Mouse (Mus musculus): ENCODE measurements around the gene Hrh2. TPM values are rescaled to one million over a fixed set of nuclear protein-coding genes. Genes with fewer than 3 reads are reported as not detected.

Hrh2 gene
- polyA plus RNA-seq, 1 experiment from 2014 or later: not detected

DNA sequence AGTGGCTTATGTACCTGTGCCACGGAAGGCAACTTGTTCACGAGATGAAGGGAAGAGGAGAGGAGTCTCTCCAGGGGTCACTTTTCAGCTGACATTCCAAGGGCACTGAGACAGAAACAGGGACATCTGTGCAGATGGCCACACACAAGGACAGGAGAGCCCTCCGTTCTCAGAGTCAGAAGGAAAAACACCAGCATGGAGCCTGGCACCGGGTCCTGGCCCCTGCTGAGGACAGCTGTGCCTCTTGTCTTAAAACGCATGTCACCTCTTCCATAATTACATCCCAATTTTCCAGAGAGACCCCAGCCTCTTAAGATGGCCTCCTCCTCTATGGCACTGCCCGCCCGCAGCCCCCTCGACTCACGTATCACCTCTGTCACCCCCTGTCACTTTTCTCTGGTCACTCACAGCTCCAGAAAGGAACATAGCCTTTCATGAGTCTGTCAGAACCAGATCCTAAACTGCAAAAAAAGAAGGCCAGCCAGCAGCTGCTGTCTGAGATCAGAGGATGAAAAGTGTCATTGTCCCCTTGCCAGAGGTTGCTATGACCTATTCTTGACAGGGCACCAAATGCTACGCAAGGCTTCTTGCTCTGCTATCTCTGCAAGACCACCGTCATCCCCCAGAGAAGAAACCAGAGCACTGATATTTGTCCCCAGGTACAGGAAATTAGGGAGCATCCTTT is 59.8 kb downstream of the Hrh2 start:
- Histone ChIP-seq H3K9me3 (ENCODE audit: control insufficient read depth, low read length) (no peaks in the 10 kb centered on the region), H3K4me3 (ENCODE audit: low read depth, low read length) (no peak overlapping the region), H3K9ac (ENCODE audit: low read length) (no peak overlapping the region), H3K36me3 (ENCODE audit: control insufficient read depth, insufficient read depth, low read length) (no peaks in the 10 kb centered on the region), H3K27me3 (ENCODE audit: control insufficient read depth, insufficient read depth, low read length) (no peaks in the 10 kb centered on the region), H3K4me1 (ENCODE audit: control insufficient read depth, insufficient read depth, low read length) (peaks cover 5% of the 10 kb centered on the region; the same call in 1 of the 2 replicates), H3K4me2 (ENCODE audit: low read depth) (no peak overlapping the region), H3K27ac (ENCODE audit: low read depth, low read length) (no peak overlapping the region)
- 72% methylated on average over 11 of the region's 11 CpGs for WGBS
- DNase-seq (ENCODE audit: low spot score): no peak
- no peak for ATAC-seq (ENCODE audit: insufficient read depth, low FRiP score, low TSS enrichment)

DNA sequence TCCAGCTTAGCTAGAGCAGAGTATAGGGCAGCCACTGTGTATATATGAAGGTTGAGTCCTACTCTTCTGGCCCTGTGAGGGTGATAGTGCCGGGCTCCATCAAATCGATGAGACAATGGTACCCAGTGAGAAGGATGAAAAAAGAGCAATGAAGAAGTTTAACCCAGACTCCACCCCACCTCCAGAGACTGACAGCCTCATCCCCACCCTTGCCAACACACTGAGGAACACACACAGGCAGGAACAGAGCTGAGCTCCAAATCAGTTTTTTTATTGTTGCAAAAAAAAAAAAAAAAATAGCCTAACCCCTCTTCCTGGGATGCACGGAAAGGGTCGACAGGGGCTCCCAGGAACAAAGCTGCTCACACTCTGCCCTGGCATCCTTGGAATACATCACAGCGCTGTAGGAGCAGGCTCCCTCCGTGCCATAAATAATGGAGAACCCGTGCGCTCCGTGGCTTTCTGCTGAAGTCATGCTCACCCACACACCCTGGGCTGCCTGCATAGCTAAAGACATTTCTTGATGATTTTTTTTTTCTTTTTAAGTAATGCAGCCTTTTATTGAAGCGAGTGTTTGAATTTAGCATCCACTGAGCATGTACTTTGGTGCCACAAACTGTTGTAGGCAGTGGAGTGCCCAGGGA is 65.8 kb downstream of the Hrh2 start:
- DNase-seq (ENCODE audit: low spot score) (no peak), ATAC-seq (ENCODE audit: insufficient read depth, low FRiP score, low TSS enrichment) (no peak)
- Histone ChIP-seq H3K27me3 (ENCODE audit: control insufficient read depth, insufficient read depth, low read length) (no peaks in the 10 kb centered on the region), H3K27ac (ENCODE audit: low read depth, low read length) (no peak overlapping the region), H3K9me3 (ENCODE audit: control insufficient read depth, low read length) (no peaks in the 10 kb centered on the region), H3K4me2 (ENCODE audit: low read depth) (no peak overlapping the region), H3K36me3 (ENCODE audit: control insufficient read depth, insufficient read depth, low read length) (no peaks in the 10 kb centered on the region), H3K9ac (ENCODE audit: low read length) (no peak overlapping the region), H3K4me1 (ENCODE audit: control insufficient read depth, insufficient read depth, low read length) (no peaks in the 10 kb centered on the region), H3K4me3 (ENCODE audit: low read depth, low read length) (no peak overlapping the region)
- 13% methylated on average over 10 of the region's 10 CpGs for WGBS

DNA sequence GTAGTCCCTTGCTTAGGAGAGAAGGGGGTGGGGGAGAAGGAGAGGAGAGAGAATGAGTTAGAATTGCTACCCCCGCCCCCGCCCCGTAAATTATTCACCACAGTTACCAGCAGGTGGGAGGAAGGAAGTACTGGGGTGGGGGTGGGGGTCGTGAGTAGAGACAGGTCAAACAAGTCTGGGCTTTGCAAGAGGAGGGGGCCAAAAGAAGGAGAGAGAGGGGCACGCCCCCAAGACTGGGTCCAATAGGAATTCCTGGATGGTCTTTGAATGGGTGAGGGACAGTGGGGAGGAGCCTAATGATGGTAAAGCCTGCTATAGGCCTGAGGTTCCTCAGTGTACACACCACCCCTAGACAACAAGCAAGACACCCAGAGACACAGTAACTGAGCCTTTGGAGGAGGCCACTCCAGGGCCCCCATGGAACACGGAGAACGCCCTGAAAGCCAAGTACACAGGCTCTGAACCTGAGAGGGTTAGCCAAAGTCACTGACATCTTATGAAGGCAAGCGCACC is 66.4 kb downstream of the Hrh2 start:
- Histone ChIP-seq H3K4me3 (ENCODE audit: low read depth, low read length) (no peak overlapping the region), H3K9me3 (ENCODE audit: control insufficient read depth, low read length) (no peaks in the 10 kb centered on the region), H3K36me3 (ENCODE audit: control insufficient read depth, insufficient read depth, low read length) (no peaks in the 10 kb centered on the region), H3K27ac (ENCODE audit: low read depth, low read length) (no peak overlapping the region), H3K9ac (ENCODE audit: low read length) (no peak overlapping the region), H3K4me1 (ENCODE audit: control insufficient read depth, insufficient read depth, low read length) (no peaks in the 10 kb centered on the region), H3K4me2 (ENCODE audit: low read depth) (no peak overlapping the region), H3K27me3 (ENCODE audit: control insufficient read depth, insufficient read depth, low read length) (no peaks in the 10 kb centered on the region)
- 29% methylated on average over 8 of the region's 8 CpGs for WGBS
- ATAC-seq (ENCODE audit: insufficient read depth, low FRiP score, low TSS enrichment) (no peak), DNase-seq (ENCODE audit: low spot score) (no peak)

DNA sequence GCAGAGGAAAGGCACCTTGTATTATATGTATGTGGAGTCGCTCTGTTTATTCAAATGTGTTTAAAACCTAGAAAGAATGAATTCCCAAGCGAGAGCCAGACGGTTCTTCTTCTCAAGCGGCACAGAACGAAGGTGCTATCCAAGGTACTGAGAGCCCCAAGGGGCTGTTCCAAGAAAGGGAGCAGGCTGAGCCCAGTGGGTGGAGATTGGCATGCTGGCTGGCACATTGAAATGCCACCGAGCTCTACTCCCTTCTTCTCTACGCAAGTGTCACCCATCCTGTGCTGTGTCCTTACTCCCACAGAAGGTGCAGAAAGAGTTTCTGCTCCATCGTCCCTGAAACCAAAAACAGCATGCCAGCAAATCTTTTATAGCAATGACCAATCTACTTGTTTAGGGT is 68.4 kb downstream of the Hrh2 start:
- H3K4me1 ChIP-seq (ENCODE audit: control insufficient read depth, insufficient read depth, low read length): 0 out of 2 replicates have a peak, but pooled peaks cover 3% of the 10 kb centered on the region
- no peaks in the 10 kb centered on the region for H3K9me3 ChIP-seq (ENCODE audit: control insufficient read depth, low read length)
- H3K36me3 ChIP-seq (ENCODE audit: control insufficient read depth, insufficient read depth, low read length): no peaks in the 10 kb centered on the region
- H3K27ac ChIP-seq (ENCODE audit: low read depth, low read length): no peak overlapping the region
- no peak overlapping the region for H3K4me2 ChIP-seq (ENCODE audit: low read depth)
- no peaks in the 10 kb centered on the region for H3K27me3 ChIP-seq (ENCODE audit: control insufficient read depth, insufficient read depth, low read length)
- 29% methylated on average over 8 of the region's 8 CpGs for WGBS
- H3K4me3 ChIP-seq (ENCODE audit: low read depth, low read length): no peak overlapping the region
- no peak for ATAC-seq (ENCODE audit: insufficient read depth, low FRiP score, low TSS enrichment)
- no peak for DNase-seq (ENCODE audit: low spot score)
- no peak overlapping the region for H3K9ac ChIP-seq (ENCODE audit: low read length)

DNA sequence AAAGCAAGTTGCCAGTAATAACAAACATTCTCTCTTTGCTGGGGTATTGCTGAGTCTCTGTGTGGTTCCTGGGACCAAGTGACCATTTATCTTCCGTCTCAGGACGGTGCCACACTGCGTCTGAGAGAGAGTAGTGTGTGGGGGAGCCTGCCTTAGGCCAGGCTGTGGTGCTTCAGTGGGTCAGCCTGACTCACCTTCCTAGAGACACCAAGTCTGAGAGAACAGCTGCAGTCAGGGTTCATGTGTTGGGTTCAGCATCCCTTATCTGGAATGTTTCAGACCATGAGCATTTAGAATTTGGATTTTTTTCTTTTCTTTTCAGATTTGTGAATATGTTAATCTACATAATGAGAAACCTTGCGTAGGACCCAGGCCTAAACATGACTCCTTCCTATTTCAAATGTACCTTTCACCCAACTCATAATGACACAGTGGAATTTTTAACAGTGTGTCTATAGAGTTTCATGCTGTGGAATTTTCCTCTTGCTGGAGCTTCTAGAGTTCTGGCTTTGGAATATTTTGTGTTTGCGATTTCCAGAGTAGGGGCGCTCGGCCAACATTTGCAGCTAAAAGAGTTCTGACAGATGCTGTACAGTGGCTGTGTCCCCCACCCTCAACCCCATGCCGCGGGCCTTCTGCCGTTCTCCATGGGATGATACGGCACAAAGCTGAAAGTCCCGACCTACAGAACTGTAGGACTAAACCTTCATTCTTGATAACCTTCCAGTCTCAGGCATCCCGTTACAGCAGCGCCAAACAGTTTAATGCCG is 71.0 kb downstream of the Hrh2 start:
- Histone ChIP-seq H3K9me3 (ENCODE audit: control insufficient read depth, low read length) (no peaks in the 10 kb centered on the region), H3K27ac (ENCODE audit: low read depth, low read length) (no peak overlapping the region), H3K4me3 (ENCODE audit: low read depth, low read length) (no peak overlapping the region), H3K36me3 (ENCODE audit: control insufficient read depth, insufficient read depth, low read length) (no peaks in the 10 kb centered on the region), H3K4me2 (ENCODE audit: low read depth) (no peak overlapping the region), H3K27me3 (ENCODE audit: control insufficient read depth, insufficient read depth, low read length) (no peaks in the 10 kb centered on the region), H3K4me1 (ENCODE audit: control insufficient read depth, insufficient read depth, low read length) (peaks cover 6% of the 10 kb centered on the region; the same call in 1 of the 2 replicates), H3K9ac (ENCODE audit: low read length) (no peak overlapping the region)
- WGBS: 86% methylated on average over 15 of the region's 15 CpGs
- DNase-seq (ENCODE audit: low spot score) (no peak), ATAC-seq (ENCODE audit: insufficient read depth, low FRiP score, low TSS enrichment) (no peak)

GRCm38 (mm10) chr13:54263641-54264040 is 71.7 kb downstream of the Hrh2 start:
- Histone ChIP-seq H3K4me3 (ENCODE audit: low read depth, low read length) (no peak overlapping the region), H3K9me3 (ENCODE audit: control insufficient read depth, low read length) (no peaks in the 10 kb centered on the region), H3K4me1 (ENCODE audit: control insufficient read depth, insufficient read depth, low read length) (peaks cover 6% of the 10 kb centered on the region; the same call in 1 of the 2 replicates), H3K9ac (ENCODE audit: low read length) (no peak overlapping the region), H3K36me3 (ENCODE audit: control insufficient read depth, insufficient read depth, low read length) (no peaks in the 10 kb centered on the region), H3K4me2 (ENCODE audit: low read depth) (no peak overlapping the region), H3K27ac (ENCODE audit: low read depth, low read length) (no peak overlapping the region), H3K27me3 (ENCODE audit: control insufficient read depth, insufficient read depth, low read length) (no peaks in the 10 kb centered on the region)
- WGBS: 79% methylated on average over 6 of the region's 6 CpGs
- ATAC-seq (ENCODE audit: insufficient read depth, low FRiP score, low TSS enrichment): no peak
- no peak for DNase-seq (ENCODE audit: low spot score)

GRCm38 (mm10) chr13:54266472-54266871 is 74.5 kb downstream of the Hrh2 start:
- H3K9me3 ChIP-seq (ENCODE audit: control insufficient read depth, low read length): no peaks in the 10 kb centered on the region
- H3K9ac ChIP-seq (ENCODE audit: low read length): no peak overlapping the region
- H3K36me3 ChIP-seq (ENCODE audit: control insufficient read depth, insufficient read depth, low read length): no peaks in the 10 kb centered on the region
- H3K4me1 ChIP-seq (ENCODE audit: control insufficient read depth, insufficient read depth, low read length): peaks cover 6% of the 10 kb centered on the region; the same call in 1 of the 2 replicates
- H3K27ac ChIP-seq (ENCODE audit: low read depth, low read length): no peak overlapping the region
- WGBS: 22% methylated on average over 9 of the region's 9 CpGs
- H3K4me2 ChIP-seq (ENCODE audit: low read depth): no peak overlapping the region
- H3K27me3 ChIP-seq (ENCODE audit: control insufficient read depth, insufficient read depth, low read length): no peaks in the 10 kb centered on the region
- no peak overlapping the region for H3K4me3 ChIP-seq (ENCODE audit: low read depth, low read length)
- DNase-seq (ENCODE audit: low spot score) (peak; percentile 55), ATAC-seq (ENCODE audit: insufficient read depth, low FRiP score, low TSS enrichment) (0 out of 2 replicates have a peak, but pooled peaks have one; percentile 27)

- 77% methylated on average over 3 of the region's 3 CpGs for WGBS
- H3K9ac ChIP-seq (ENCODE audit: low read length): no peak overlapping the region
- no peaks in the 10 kb centered on the region for H3K36me3 ChIP-seq (ENCODE audit: control insufficient read depth, insufficient read depth, low read length)
- DNase-seq (ENCODE audit: low spot score): no peak
- no peak for ATAC-seq (ENCODE audit: insufficient read depth, low FRiP score, low TSS enrichment)
- no peak overlapping the region for H3K4me2 ChIP-seq (ENCODE audit: low read depth)
- no peaks in the 10 kb centered on the region for H3K9me3 ChIP-seq (ENCODE audit: control insufficient read depth, low read length)
- no peak overlapping the region for H3K4me3 ChIP-seq (ENCODE audit: low read depth, low read length)
- H3K4me1 ChIP-seq (ENCODE audit: control insufficient read depth, insufficient read depth, low read length): peaks cover 6% of the 10 kb centered on the region; the same call in 1 of the 2 replicates
- H3K27me3 ChIP-seq (ENCODE audit: control insufficient read depth, insufficient read depth, low read length): no peaks in the 10 kb centered on the region
- H3K27ac ChIP-seq (ENCODE audit: low read depth, low read length): no peak overlapping the region
These were observed 77.2 kb downstream of the Hrh2 start for GRCm38 (mm10) chr13:54269087-54269486.
